Mouse (Mus musculus): Measurements from ENCODE around the gene A430078G23Rik.

- TF ChIP-seq CTCF (IDR thresholded peaks at IDR 0.05; ENCODE audit: low read depth, low read length), result no peak
- no peak for TF ChIP-seq TAL1 (conservative IDR thresholded peaks at IDR 0.05; ENCODE audit: low read depth, low read length)
- no peak for TF ChIP-seq GATA1 (IDR thresholded peaks at IDR 0.05; ENCODE audit: borderline replicate concordance, low read length)
Observed at GRCm38 (mm10) chr8:3412816-3413215, 59.6 kb downstream of the A430078G23Rik start.

All from G1E (cell line).